Mouse (Mus musculus): ENCODE measurements around the gene Prrc2a. TPM values are rescaled to one million over a fixed set of nuclear protein-coding genes. Genes with fewer than 3 reads are reported as not detected.

Prrc2a gene
- total and polyA plus RNA-seq, 2 experiments from 2014 or later, result 88.0 to 230 TPM

DNA sequence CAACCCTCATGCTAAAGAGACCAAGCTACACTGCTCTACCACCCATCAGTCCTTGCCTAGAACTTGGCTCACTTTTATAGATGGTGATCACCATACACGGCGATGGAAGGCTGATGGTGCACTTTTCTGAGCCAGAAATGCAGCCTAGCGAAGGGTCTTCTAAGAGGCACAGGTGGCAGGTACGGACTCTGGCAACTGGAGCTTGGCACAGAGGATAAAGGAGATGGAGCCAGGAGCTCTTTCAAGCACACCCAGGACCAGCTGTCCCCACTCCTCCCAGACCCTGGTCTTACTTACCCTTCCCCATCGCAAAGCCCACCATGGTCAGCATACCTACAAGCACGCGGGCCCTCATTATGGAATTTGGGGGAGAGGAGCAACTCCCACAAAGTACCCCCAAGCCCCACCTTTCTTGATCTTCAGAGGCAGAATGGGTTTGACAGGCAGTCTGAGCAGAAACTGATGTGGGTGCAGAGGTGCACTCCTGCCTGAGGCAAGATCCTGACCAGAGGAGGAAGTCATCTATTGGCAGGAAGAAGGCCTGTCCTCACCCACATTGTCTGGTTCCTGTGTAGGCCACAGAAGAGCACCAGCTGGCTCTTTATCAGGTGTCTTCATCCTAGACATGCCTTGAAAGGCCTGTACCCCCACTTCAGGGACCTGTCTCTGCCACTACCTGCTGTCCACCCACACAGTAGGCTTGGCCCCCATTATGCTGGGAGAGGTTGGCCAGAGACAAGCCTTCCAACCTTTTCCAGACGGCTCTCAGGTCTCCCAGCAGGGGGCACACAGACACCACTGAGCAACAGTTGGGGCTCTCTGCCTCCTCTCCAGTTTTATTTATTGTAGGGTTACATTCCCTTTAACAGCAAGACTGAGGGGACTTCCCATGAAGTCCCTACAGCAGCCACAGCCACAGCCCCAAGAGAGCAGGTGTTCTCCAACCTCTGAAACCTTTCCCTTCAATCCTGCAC lies 49.4 kb downstream of the Prrc2a start, which contains the start of gene Ly6g5b:
Gene Ly6g5b (minus strand): TSS at position 383 of the 974 bp plus-strand sequence.
- DNase-seq (ENCODE audit: low spot score), result no peak

DNA sequence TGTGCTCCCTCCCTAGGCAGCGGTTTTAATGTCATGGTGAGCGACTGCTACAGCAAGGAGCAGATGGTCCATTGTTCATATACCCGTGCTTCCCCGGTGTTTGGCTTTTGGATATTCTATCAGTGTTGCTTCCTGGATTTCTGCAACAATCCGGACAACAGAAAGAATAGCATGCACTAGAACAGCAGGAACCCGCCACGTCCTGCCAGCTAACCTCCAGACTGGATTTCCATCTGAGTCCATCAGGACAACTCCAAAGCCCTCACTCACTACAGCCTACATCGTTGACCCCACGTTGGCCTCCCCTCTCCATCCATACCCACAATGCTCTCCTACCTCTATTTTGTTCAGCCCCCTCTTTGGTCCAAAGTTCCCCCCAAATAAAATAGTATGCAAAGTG lies 52.9 kb downstream of the Prrc2a start:
- H3K9ac ChIP-seq (replicated peaks; ENCODE audit: low read length, poor library complexity, severe bottlenecking), result no peak overlapping the region
- DNase-seq (ENCODE audit: low spot score), result no peak
- peaks cover 24% of the 10 kb centered on the region for H3K36me3 ChIP-seq (ENCODE audit: insufficient read depth, low read length)
- H3K4me1 ChIP-seq (ENCODE audit: insufficient read depth, low read length), result no peaks in the 10 kb centered on the region
- H3K27ac ChIP-seq (ENCODE audit: low read depth, low read length), result no peak overlapping the region
- 72% methylated on average over 9 of the region's 9 CpGs for WGBS
- H3K4me3 ChIP-seq (ENCODE audit: low read depth, low read length), result no peak overlapping the region
- H3K9me3 ChIP-seq (ENCODE audit: low read length), result no peaks in the 10 kb centered on the region
- no peak for TF ChIP-seq CTCF (IDR thresholded peaks at IDR 0.05)
- no peak for ATAC-seq (ENCODE audit: low FRiP score)
- no peaks in the 10 kb centered on the region for H3K27me3 ChIP-seq (ENCODE audit: insufficient read depth, low read length)
- no peak overlapping the region for H3K4me2 ChIP-seq (ENCODE audit: low read depth, low read length, poor library complexity, severe bottlenecking)

More for the DNA sequence above, 49.4 kb downstream of the Prrc2a start, which contains the start of gene Ly6g5b:
- H3K9me3 ChIP-seq (ENCODE audit: low read length), result no peaks in the 10 kb centered on the region
- H3K9ac ChIP-seq (replicated peaks; ENCODE audit: low read length, poor library complexity, severe bottlenecking), result no peak within 1 kb of the TSS
- H3K4me2 ChIP-seq (ENCODE audit: low read depth, low read length, poor library complexity, severe bottlenecking), result no peak within 1 kb of the TSS
- H3K36me3 ChIP-seq (ENCODE audit: insufficient read depth, low read length), result peaks cover 40% of the 10 kb centered on the region
- ATAC-seq (ENCODE audit: low FRiP score), result no peak
- peak; percentile 47; the same call in 1 of the 2 replicates for TF ChIP-seq CTCF (IDR thresholded peaks at IDR 0.05)
- H3K27ac ChIP-seq (ENCODE audit: low read depth, low read length), result no peak within 1 kb of the TSS
- no peak within 1 kb of the TSS for H3K4me3 ChIP-seq (ENCODE audit: low read depth, low read length)
- WGBS, result 87% methylated on average over 8 of the region's 8 CpGs
- no peaks in the 10 kb centered on the region for H3K4me1 ChIP-seq (ENCODE audit: insufficient read depth, low read length)
- no peaks in the 10 kb centered on the region for H3K27me3 ChIP-seq (ENCODE audit: insufficient read depth, low read length)

DNA sequence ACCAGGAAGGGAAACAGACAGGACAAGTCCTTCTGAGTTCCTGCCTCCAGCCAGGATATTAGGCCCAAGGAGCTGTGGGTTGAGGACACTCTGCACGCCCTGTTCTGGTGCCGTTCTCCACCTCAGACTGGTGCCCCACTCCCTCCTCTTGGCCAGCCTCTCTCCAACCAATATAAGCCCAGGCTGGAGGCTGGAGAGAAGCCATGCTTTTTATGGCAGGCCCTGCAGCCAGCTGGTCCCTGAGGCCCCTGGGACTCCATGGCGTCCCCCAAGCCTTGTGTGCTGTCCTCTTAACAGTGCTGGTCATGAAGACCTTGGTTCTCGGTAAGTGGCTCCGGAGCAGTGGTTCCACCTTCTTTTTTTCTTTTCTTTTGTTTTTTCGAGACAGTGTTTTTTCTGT lies 56.6 kb downstream of the Prrc2a start, which contains the start of gene Ly6g5c:
Gene Ly6g5c (plus strand): TSS at position 183 of the 400 bp plus-strand sequence.
- DNase-seq (ENCODE audit: low spot score), result no peak

DNA sequence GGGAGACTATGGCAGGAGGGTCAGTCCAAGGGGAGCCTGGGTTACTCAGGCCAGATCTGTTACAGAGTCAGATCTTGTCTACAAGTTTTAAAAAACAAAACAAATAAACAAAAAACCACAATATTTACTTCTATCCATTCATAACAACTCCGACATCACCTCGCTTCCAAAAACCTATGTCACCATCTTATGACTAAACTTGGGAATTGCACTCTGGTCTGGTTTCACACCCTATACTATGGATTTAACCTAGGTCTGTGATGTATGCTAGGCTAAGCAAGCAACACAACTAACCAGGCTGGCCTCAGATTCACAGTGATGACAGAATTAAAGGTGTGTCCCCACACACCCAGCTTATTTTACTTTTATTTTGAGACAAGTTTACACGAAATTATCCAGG lies 58.2 kb downstream of the Prrc2a start:
- peak; percentile 62 for TF ChIP-seq CTCF (IDR thresholded peaks at IDR 0.05)
- DNase-seq (ENCODE audit: low spot score) (peak; percentile 42), ATAC-seq (ENCODE audit: low FRiP score) (no peak)
- Histone ChIP-seq H3K27ac (ENCODE audit: low read depth, low read length) (no peak overlapping the region), H3K9ac (replicated peaks; ENCODE audit: low read length, poor library complexity, severe bottlenecking) (no peak overlapping the region), H3K36me3 (ENCODE audit: insufficient read depth, low read length) (peaks cover 22% of the 10 kb centered on the region), H3K4me2 (ENCODE audit: low read depth, low read length, poor library complexity, severe bottlenecking) (peak overlapping the region; percentile 26; the same call in 1 of the 2 replicates), H3K9me3 (ENCODE audit: low read length) (no peaks in the 10 kb centered on the region), H3K27me3 (ENCODE audit: insufficient read depth, low read length) (no peaks in the 10 kb centered on the region), H3K4me3 (ENCODE audit: low read depth, low read length) (no peak overlapping the region), H3K4me1 (ENCODE audit: insufficient read depth, low read length) (no peaks in the 10 kb centered on the region)
- 56% methylated on average over 3 of the region's 3 CpGs for WGBS

More for the DNA sequence above, 56.6 kb downstream of the Prrc2a start, which contains the start of gene Ly6g5c:
- Histone ChIP-seq H3K36me3 (ENCODE audit: insufficient read depth, low read length) (peaks cover 8% of the 10 kb centered on the region), H3K9me3 (ENCODE audit: low read length) (no peaks in the 10 kb centered on the region), H3K27ac (ENCODE audit: low read depth, low read length) (no peak within 1 kb of the TSS), H3K27me3 (ENCODE audit: insufficient read depth, low read length) (no peaks in the 10 kb centered on the region), H3K9ac (replicated peaks; ENCODE audit: low read length, poor library complexity, severe bottlenecking) (no peak within 1 kb of the TSS), H3K4me2 (ENCODE audit: low read depth, low read length, poor library complexity, severe bottlenecking) (no peak within 1 kb of the TSS), H3K4me1 (ENCODE audit: insufficient read depth, low read length) (no peaks in the 10 kb centered on the region), H3K4me3 (ENCODE audit: low read depth, low read length) (no peak within 1 kb of the TSS)
- ATAC-seq (ENCODE audit: low FRiP score), result no peak
- 85% methylated on average over 6 of the region's 6 CpGs for WGBS
- TF ChIP-seq CTCF (IDR thresholded peaks at IDR 0.05), result no peak

DNA sequence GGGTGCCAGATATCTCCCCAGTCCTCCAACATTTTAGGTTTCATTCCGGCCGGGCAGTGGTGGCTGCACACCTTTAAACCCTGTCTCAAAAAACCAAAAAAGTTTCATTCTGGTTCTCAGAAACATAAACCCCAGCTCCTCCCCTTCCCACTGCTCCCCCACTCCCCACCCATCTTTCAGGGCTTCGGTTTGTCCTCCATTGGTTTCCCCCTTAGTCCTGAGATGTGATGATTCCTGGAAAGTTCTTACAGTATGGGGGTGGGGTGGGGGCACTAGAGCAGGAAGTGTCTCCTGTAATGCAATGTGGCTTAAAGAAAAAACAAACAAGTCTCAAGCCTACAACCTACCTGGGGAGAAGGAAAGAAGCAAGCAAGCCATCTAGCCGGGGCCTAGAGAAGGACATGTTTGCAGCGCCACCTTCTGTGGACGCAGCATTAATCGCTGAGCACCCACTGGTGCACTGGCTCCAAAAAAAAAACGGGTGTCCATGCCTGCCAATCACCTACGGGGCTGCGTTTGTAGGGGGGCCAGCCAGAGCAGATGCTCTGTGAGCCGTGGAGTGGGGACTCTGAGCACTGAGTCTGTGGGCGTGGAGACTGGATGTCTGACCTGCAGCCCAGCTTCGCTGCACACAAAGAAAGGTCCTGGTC lies 58.8 kb downstream of the Prrc2a start:
- no peak overlapping the region for H3K4me3 ChIP-seq (ENCODE audit: low read depth, low read length)

More for the DNA sequence above, 58.8 kb downstream of the Prrc2a start:
- peak; percentile 72 for DNase-seq (ENCODE audit: low spot score)
- TF ChIP-seq CTCF (IDR thresholded peaks at IDR 0.05), result peak; percentile 70
- 21% methylated on average over 13 of the region's 13 CpGs for WGBS
- no peaks in the 10 kb centered on the region for H3K9me3 ChIP-seq (ENCODE audit: low read length)
- no peaks in the 10 kb centered on the region for H3K27me3 ChIP-seq (ENCODE audit: insufficient read depth, low read length)
- H3K9ac ChIP-seq (replicated peaks; ENCODE audit: low read length, poor library complexity, severe bottlenecking), result no peak overlapping the region
- H3K4me1 ChIP-seq (ENCODE audit: insufficient read depth, low read length), result no peaks in the 10 kb centered on the region
- peaks cover 28% of the 10 kb centered on the region for H3K36me3 ChIP-seq (ENCODE audit: insufficient read depth, low read length)
- H3K4me2 ChIP-seq (ENCODE audit: low read depth, low read length, poor library complexity, severe bottlenecking), result peak overlapping the region; percentile 26; the same call in 1 of the 2 replicates
- peak; percentile 14; the same call in 1 of the 2 replicates for ATAC-seq (ENCODE audit: low FRiP score)
- H3K27ac ChIP-seq (ENCODE audit: low read depth, low read length), result no peak overlapping the region
